Mouse (Mus musculus) CH12.LX (cell line): Measurements from ENCODE around the gene Fam207a.

Experiments used
- CTCF ChIP-seq, 2 experiments: IDR thresholded peaks in 1 of 2; conservative IDR thresholded peaks in 1 of 2; 2 replicates each; pipeline ENCODE4 v1.5.1; 2011 to 2012; ENCODE audit warnings: low read depth in 2 of 2, low read length in 2 of 2, improper control_type of control experiment in 1 of 2, inconsistent platforms in 1 of 2, mild to moderate bottlenecking in 1 of 2, moderate library complexity in 1 of 2
- E2F4 ChIP-seq: IDR thresholded peaks from 2 replicates; pipeline ENCODE4 v1.6.1; 2011; ENCODE audit warnings: low read depth, low read length, improper control_type of control experiment; ENCODE audit not compliant: insufficient replicate concordance
- ELF1 ChIP-seq: IDR thresholded peaks from 2 replicates; pipeline ENCODE4 v1.6.1; 2014; ENCODE audit warnings: low read depth, mild to moderate bottlenecking, inconsistent platforms, low read length, improper control_type of control experiment
- GABPA ChIP-seq: IDR thresholded peaks from 2 replicates; pipeline ENCODE4 v1.6.1; 2012; ENCODE audit warnings: low read depth, low read length, improper control_type of control experiment, inconsistent platforms; ENCODE audit not compliant: insufficient replicate concordance
- JUND ChIP-seq: conservative IDR thresholded peaks from 2 replicates; pipeline ENCODE4 v1.6.1; 2011; ENCODE audit warnings: low read depth, low read length, improper control_type of control experiment
- MAFK ChIP-seq: IDR thresholded peaks from 2 replicates; pipeline ENCODE4 v1.6.1; 2011; ENCODE audit warnings: low read length, improper control_type of control experiment; ENCODE audit not compliant: insufficient replicate concordance
- MAZ ChIP-seq: IDR thresholded peaks from 2 replicates; pipeline ENCODE4 v1.6.1; 2012; ENCODE audit warnings: low read depth, mild to moderate bottlenecking, inconsistent platforms, low read length, improper control_type of control experiment, moderate library complexity
- POLR2A ChIP-seq: IDR thresholded peaks from 2 replicates; pipeline ENCODE4 v1.6.1; 2011; ENCODE audit warnings: low read depth, mild to moderate bottlenecking, improper control_type of control experiment, low read length
- POLR2AphosphoS2 ChIP-seq: IDR thresholded peaks from 2 replicates; pipeline ENCODE4 v1.6.1; 2011; ENCODE audit warnings: low read depth, low read length, improper control_type of control experiment
- RCOR1 ChIP-seq: conservative IDR thresholded peaks from 2 replicates; pipeline ENCODE4 v1.6.1; 2012; ENCODE audit warnings: low read depth, mild to moderate bottlenecking, inconsistent platforms, low read length, improper control_type of control experiment
- SMC3 ChIP-seq: IDR thresholded peaks from 2 replicates; pipeline ENCODE4 v1.6.1; 2011; ENCODE audit warnings: low read depth, low read length, improper control_type of control experiment
- UBTF ChIP-seq: IDR thresholded peaks from 2 replicates; pipeline ENCODE4 v1.6.1; 2012; ENCODE audit warnings: low read depth, mild to moderate bottlenecking, inconsistent platforms, low read length, improper control_type of control experiment, moderate library complexity
- ZNF384 ChIP-seq: IDR thresholded peaks from 2 replicates; pipeline ENCODE4 v1.6.1; 2012; ENCODE audit warnings: low read depth, low read length, improper control_type of control experiment, inconsistent platforms

DNA sequence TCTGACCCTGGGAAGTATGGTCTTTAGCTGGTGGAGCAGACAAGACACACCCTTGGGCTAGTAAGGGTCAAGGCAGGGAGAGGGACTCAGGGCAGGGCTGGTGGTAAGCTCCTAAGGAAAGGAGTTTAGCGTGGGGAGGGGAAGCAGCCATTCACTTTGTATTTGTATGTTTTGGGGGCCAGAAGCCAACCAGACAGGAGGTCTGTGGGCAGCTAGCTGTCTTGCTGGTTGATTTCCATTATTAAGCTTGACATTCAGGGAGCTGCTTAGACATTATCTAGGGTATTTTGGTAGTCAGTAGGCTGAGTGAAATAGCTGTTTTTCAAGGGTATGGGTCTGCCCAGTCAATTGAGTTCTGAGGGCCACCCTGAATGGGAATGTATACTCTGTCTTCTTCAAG is 77.6 kb downstream of the Fam207a start:
- no peak for TF ChIP-seq UBTF
- no peak for TF ChIP-seq POLR2AphosphoS2
- TF ChIP-seq ZNF384: no peak
- TF ChIP-seq ELF1: no peak
- no peak for TF ChIP-seq CTCF (conservative IDR thresholded peaks at IDR 0.05 in 1 of 2, IDR thresholded peaks at IDR 0.05 in 1 of 2; ENCODE audit: low read depth in 2 of 2, low read length in 2 of 2)
- TF ChIP-seq MAFK: no peak
- no peak for TF ChIP-seq E2F4
- no peak for TF ChIP-seq JUND
- TF ChIP-seq RCOR1: no peak
- no peak for TF ChIP-seq GABPA
- TF ChIP-seq POLR2A: no peak
- TF ChIP-seq MAZ: no peak
- no peak for TF ChIP-seq SMC3
